Mouse (Mus musculus) adrenal gland, adult 10 weeks (tissue): Measurements from ENCODE around the gene Fam222b. TPM values are rescaled to one million over a fixed set of nuclear protein-coding genes. Genes with fewer than 3 reads are reported as not detected.

Experiments used
- polyA plus RNA-seq: library from polyadenylated mRNA; stranded (reverse); fragments of 350-450 nt; fragmentation: Illumina TruSeq; extraction: RNeasy Lipid Tissue Mini Kit (QIAGEN cat#74804); gene quantifications from one replicate; pipeline ENCODE4 v1.2.3, GENCODE M21; 2014; ENCODE audit warnings: low read depth, low replicate concordance

The Fam222b gene
- 12.1 TPM for polyA plus RNA-seq

GRCm38 (mm10) chr11:78094504-78095143 lies at the start of gene Fam222b:
Fam222b (plus strand) TSS chr11:78094660.

GRCm38 (mm10) chr11:78079961-78080921 lies 14.2 kb upstream of the Fam222b start, which contains the start of gene Eral1:
Eral1 (minus strand) TSS chr11:78080383.

GRCm38 (mm10) chr11:78164924-78165760 lies 70.7 kb downstream of the Fam222b start, which contains the start of gene Traf4:
Traf4 (minus strand) TSS chr11:78165589.

DNA sequence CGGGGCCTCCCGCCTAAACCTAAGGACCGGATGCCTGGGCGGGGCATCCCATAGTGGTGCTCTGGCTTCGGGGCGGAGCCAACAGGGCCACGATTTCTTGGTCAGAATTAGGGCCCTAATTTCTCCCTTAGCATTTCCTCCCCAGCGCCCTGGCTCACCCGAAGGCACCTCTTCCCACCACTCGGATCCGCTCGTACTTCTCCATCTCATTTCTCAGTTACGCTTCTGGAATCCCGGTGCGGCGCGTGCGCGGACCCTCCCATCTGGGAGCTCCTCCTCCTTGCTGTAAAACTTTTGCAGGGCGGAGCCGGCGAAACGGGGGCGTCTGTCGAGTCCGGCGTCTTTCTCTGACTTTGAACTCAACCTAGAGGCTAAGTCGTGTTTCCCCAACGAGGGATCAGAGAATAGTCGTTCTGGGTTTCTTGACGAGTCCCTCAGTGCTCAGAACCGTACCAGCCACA lies 82.0 kb downstream of the Fam222b start, which contains the start of the genes Nek8 and Tlcd1:
TSS of gene Nek8 (minus strand) at position 274 of the 461 bp plus-strand sequence.
TSS of gene Tlcd1 (plus strand) at position 310 of the 461 bp plus-strand sequence.

GRCm38 (mm10) chr11:78182961-78183844 lies 88.7 kb downstream of the Fam222b start, which contains the start of gene Rpl23a:
Rpl23a (minus strand) TSS chr11:78183584.

GRCm38 (mm10) chr11:78188331-78189233 lies 94.1 kb downstream of the Fam222b start, which contains the start of gene Rab34:
Rab34 (plus strand) TSS chr11:78188430.

GRCm38 (mm10) chr11:78193113-78193512 lies 98.7 kb downstream of the Fam222b start, which contains the start of gene Proca1:
Proca1 (plus strand) TSS chr11:78193392.

Other genes with a start within 250 kb of the Fam222b start
- 4.4 TPM for gene Pipox, start 200.6 kb upstream of the Fam222b start, polyA plus RNA-seq
- not detected for gene Sez6, start 163.9 kb upstream of the Fam222b start, polyA plus RNA-seq
- 20.4 TPM for gene Phf12, start 111.9 kb upstream of the Fam222b start, polyA plus RNA-seq
- gene Dhrs13, start 62.4 kb upstream of the Fam222b start, polyA plus RNA-seq = 9.0 TPM
- 14.0 TPM for gene Flot2, start 56.7 kb upstream of the Fam222b start, polyA plus RNA-seq
- 12.8 TPM for gene Eral1, start 14.3 kb upstream of the Fam222b start, polyA plus RNA-seq
- gene Traf4, start 70.9 kb downstream of the Fam222b start, polyA plus RNA-seq = 1.2 TPM
- 4.7 TPM for gene Nek8, start 82.0 kb downstream of the Fam222b start, polyA plus RNA-seq
- gene Tlcd1, start 82.1 kb downstream of the Fam222b start, polyA plus RNA-seq = 38.1 TPM
- gene Rpl23a, start 88.9 kb downstream of the Fam222b start, polyA plus RNA-seq = 709 TPM
- 17.8 TPM for gene Rab34, start 93.8 kb downstream of the Fam222b start, polyA plus RNA-seq
- gene Proca1, start 98.7 kb downstream of the Fam222b start, polyA plus RNA-seq = 28.4 TPM
- 49.5 TPM for gene Sdf2, start 151.1 kb downstream of the Fam222b start, polyA plus RNA-seq
- 24.0 TPM for gene Supt6, start 151.3 kb downstream of the Fam222b start, polyA plus RNA-seq
- 106 TPM for gene 2610507B11Rik, start 167.1 kb downstream of the Fam222b start, polyA plus RNA-seq
- gene BC030499, start 196.2 kb downstream of the Fam222b start, polyA plus RNA-seq = 0.58 TPM
- gene Spag5, start 206.9 kb downstream of the Fam222b start, polyA plus RNA-seq = 2.7 TPM
- 7.2 TPM for gene Aldoc, start 228.3 kb downstream of the Fam222b start, polyA plus RNA-seq
- 5.2 TPM for gene Pigs, start 233.8 kb downstream of the Fam222b start, polyA plus RNA-seq
- 5.7 TPM for gene Unc119, start 248.8 kb downstream of the Fam222b start, polyA plus RNA-seq